Mouse (Mus musculus) olfactory bulb, adult 2 months (tissue): ENCODE results near the gene Ccr9.

Experiments used
- CTCF ChIP-seq: fragments of 200-500 bp; IDR thresholded peaks from 2 replicates; pipeline ENCODE4 v1.5.1; 2012; ENCODE audit warnings: low read depth, mild to moderate bottlenecking, low read length, moderate library complexity; ENCODE audit not compliant: insufficient read depth
- POLR2A ChIP-seq: fragments of 200-500 bp; IDR thresholded peaks from 2 replicates; pipeline ENCODE4 v1.6.1; 2012; ENCODE audit warnings: mild to moderate bottlenecking, low read depth, low read length, moderate library complexity; ENCODE audit not compliant: insufficient read depth

DNA sequence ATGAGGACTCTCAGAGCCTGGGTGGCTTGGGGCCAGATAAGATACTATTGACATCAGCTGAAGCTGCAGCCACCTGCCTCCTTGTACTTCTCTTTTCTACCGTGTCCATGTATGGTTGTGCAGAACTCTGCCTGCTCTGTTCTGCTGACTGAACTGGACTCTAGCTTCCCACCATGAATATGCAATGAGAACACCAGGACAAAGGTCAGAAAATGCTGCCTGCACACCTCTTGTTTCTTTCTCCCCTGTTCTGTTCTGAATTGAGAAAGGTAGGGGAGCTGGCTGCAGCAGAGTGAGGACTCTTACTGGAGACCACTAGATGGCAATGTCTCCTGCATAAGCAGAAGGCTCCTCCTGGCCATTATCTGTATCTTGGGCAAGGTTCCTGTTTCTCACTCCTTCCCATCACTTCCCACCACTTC, 39.6 kb upstream of the Ccr9 start:
- TF ChIP-seq CTCF (no peak), POLR2A (no peak)
